Mouse (Mus musculus): ENCODE data around the gene Ift20.
"Not testable (repeated sequence)": the region's sequence is repeated elsewhere in the genome, so short reads cannot be mapped to it uniquely, and the experiment has no call there.

The Ift20 gene

GRCm38 (mm10) chr11:78568827-78569226, 32.7 kb downstream of the Ift20 start:
- no peak for DNase-seq (ENCODE audit: low read depth)

- no peak for DNase-seq (ENCODE audit: low read depth)
Measured at GRCm38 (mm10) chr11:78569806-78570205, 33.6 kb downstream of the Ift20 start.

- no peak for DNase-seq (ENCODE audit: low read depth)
Measured at GRCm38 (mm10) chr11:78571441-78571840, 35.3 kb downstream of the Ift20 start.

GRCm38 (mm10) chr11:78571854-78572253, 35.7 kb downstream of the Ift20 start:
- peak; percentile 59 for DNase-seq (ENCODE audit: low read depth)

- DNase-seq (ENCODE audit: low read depth), result not testable (repeated sequence)
Measured at GRCm38 (mm10) chr11:78574031-78574430, 37.9 kb downstream of the Ift20 start.

GRCm38 (mm10) chr11:78574536-78574935, 38.4 kb downstream of the Ift20 start:
- no peak for DNase-seq (ENCODE audit: low read depth)

- no peak for DNase-seq (ENCODE audit: low read depth)
Measured at GRCm38 (mm10) chr11:78574975-78575374, 38.8 kb downstream of the Ift20 start.

- no peak for DNase-seq (ENCODE audit: low read depth)
Measured at GRCm38 (mm10) chr11:78582848-78583247, 46.7 kb downstream of the Ift20 start.

GRCm38 (mm10) chr11:78586099-78586498, 49.9 kb downstream of the Ift20 start:
- DNase-seq (ENCODE audit: low read depth), result peak; percentile 47

- DNase-seq (ENCODE audit: low read depth), result peak; percentile 25
Measured at GRCm38 (mm10) chr11:78587677-78588076, 51.5 kb downstream of the Ift20 start.

All from NIH3T3 (cell line).